Mouse (Mus musculus): ENCODE results near the gene Gstt2.

- TF ChIP-seq CTCF (IDR thresholded peaks at IDR 0.05; ENCODE audit: low read depth), result no peak
- TF ChIP-seq EP300 (IDR thresholded peaks at IDR 0.05; ENCODE audit: low read depth), result no peak
These were observed 13.9 kb upstream of the Gstt2 start for GRCm38 (mm10) chr10:75851076-75851475.

All from liver, embryonic 14.5 days (tissue).